Mouse (Mus musculus) retina, adult 2 months (tissue): Measurements from ENCODE around the gene Klhdc8b.

ENCODE experiments used
- DNase-seq: peaks from one replicate; pipeline ENCODE4 v3.0.0-alpha.2; 2012; ENCODE audit warnings: low read depth, low spot score

Klhdc8b gene

GRCm38 (mm10) chr9:108451519-108452160 lies 9.7 kb downstream of the Klhdc8b start:
- DNase-seq = no peak

- DNase-seq = no peak
Measured at GRCm38 (mm10) chr9:108451170-108451493, 10.2 kb downstream of the Klhdc8b start.

- DNase-seq = peak; percentile 72
Measured at GRCm38 (mm10) chr9:108450292-108451169, 10.8 kb downstream of the Klhdc8b start.

- DNase-seq = peak; percentile 86
Measured at GRCm38 (mm10) chr9:108449860-108450259, 11.5 kb downstream of the Klhdc8b start.

- no peak for DNase-seq
Measured at GRCm38 (mm10) chr9:108445125-108445524, 16.3 kb downstream of the Klhdc8b start.

- no peak for DNase-seq
Measured at GRCm38 (mm10) chr9:108441236-108441919, 20.0 kb downstream of the Klhdc8b start.

GRCm38 (mm10) chr9:108440485-108440884 lies 20.9 kb downstream of the Klhdc8b start:
- DNase-seq = no peak

- no peak for DNase-seq
Measured at GRCm38 (mm10) chr9:108439176-108439575, 22.2 kb downstream of the Klhdc8b start.

- DNase-seq = no peak
Measured at GRCm38 (mm10) chr9:108436182-108436581, 25.2 kb downstream of the Klhdc8b start, which contains the start of gene BC048562. BC048562 (plus strand) TSS chr9:108436482.

- DNase-seq = no peak
Measured at GRCm38 (mm10) chr9:108431431-108432067, 29.8 kb downstream of the Klhdc8b start.

GRCm38 (mm10) chr9:108428384-108428783 lies 33.0 kb downstream of the Klhdc8b start, which contains the start of gene Ccdc36:
Ccdc36 (minus strand) TSS chr9:108428484.
- DNase-seq = no peak

GRCm38 (mm10) chr9:108412221-108412620 lies 49.2 kb downstream of the Klhdc8b start:
- DNase-seq = no peak

GRCm38 (mm10) chr9:108411381-108411942 lies 49.9 kb downstream of the Klhdc8b start:
- no peak for DNase-seq

GRCm38 (mm10) chr9:108409535-108409934 lies 51.8 kb downstream of the Klhdc8b start:
- DNase-seq = no peak

GRCm38 (mm10) chr9:108404451-108404850 lies 56.9 kb downstream of the Klhdc8b start:
- no peak for DNase-seq

GRCm38 (mm10) chr9:108403081-108403480 lies 58.3 kb downstream of the Klhdc8b start:
- no peak for DNase-seq

GRCm38 (mm10) chr9:108401186-108401960 lies 60.0 kb downstream of the Klhdc8b start:
- DNase-seq = no peak

- no peak for DNase-seq
Measured at GRCm38 (mm10) chr9:108398324-108398723, 63.1 kb downstream of the Klhdc8b start.
